Mouse (Mus musculus): ENCODE data around the gene Zscan2. TPM values are rescaled to one million over a fixed set of nuclear protein-coding genes. Genes with fewer than 3 reads are reported as not detected.

The Zscan2 gene
- total RNA-seq, 2 experiments from 2014 or later: 8.0 to 9.6 TPM

- no peak for DNase-seq
Observed at GRCm38 (mm10) chr7:80873038-80873437, 12.3 kb downstream of the Zscan2 start.

GRCm38 (mm10) chr7:80873631-80874030, 12.9 kb downstream of the Zscan2 start:
- intact Hi-C loops (cut with DNase I): no loop called here
- no peak for DNase-seq

More at GRCm38 (mm10) chr7:80873038-80873437, 12.3 kb downstream of the Zscan2 start:
- intact Hi-C loops (cut with DNase I): no loop called here

GRCm38 (mm10) chr7:80875727-80876126, 15.0 kb downstream of the Zscan2 start:
- no peak for DNase-seq
- intact Hi-C loops (cut with DNase I): no loop called here

- intact Hi-C loops (cut with DNase I): no loop called here
Observed at GRCm38 (mm10) chr7:80882830-80883505, 22.2 kb downstream of the Zscan2 start.

GRCm38 (mm10) chr7:80885666-80886065, 24.9 kb downstream of the Zscan2 start:
- intact Hi-C loops (cut with DNase I): loop anchor here (1.0 to 5.0 kb wide), 2 partner anchors 142 to 270 kb away; no protein-coding TSS in a partner anchor
- DNase-seq: no peak

More at GRCm38 (mm10) chr7:80882830-80883505, 22.2 kb downstream of the Zscan2 start:
- DNase-seq: peak; percentile 55 to 65

DNA sequence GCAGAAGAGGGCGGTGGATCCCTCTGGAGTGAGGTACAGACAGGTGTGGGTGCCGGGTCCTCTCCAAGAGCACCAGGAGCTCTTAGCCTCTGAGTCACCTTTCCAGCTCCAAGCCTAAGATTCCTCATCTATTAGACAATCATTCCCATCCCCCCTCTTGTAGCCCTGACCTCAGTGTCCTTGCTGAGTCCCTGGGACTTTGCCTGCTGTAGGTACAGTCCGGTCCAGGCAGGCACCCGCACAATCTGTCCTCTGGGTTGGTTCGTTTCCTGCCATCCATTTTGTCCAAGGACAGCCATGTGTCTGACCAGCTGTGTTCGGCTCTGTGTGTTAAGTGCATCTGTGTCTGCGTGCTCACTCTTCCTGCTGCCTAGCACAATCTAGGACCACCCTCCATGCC, 27.9 kb downstream of the Zscan2 start:
- intact Hi-C loops (cut with DNase I): loop anchor here (5.0 kb wide), 1 partner anchor 139 kb away; no protein-coding TSS in a partner anchor
- no peak for DNase-seq

DNA sequence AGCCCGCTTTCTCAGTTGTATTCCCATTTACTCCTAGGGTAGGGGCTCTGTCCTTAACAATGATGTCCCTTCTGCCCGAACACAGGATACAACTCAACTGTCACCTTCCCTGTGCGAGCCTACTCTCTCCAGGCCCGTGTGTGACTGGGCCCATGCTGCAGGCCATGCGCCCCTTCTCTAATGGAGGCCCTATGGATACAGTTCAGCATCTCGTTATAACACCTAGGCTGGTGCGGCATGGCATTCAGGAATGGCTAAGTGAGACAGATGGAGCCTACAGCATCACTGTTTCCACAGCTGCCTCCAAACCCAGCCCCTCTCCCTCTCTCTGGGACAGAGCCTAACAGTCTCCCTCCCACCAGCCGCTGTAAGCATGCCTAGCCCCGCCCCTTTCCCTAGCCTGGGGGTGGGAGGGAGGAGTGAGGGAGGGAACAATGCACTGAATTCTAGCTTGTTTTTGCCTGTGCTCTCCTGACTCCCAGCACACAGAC, 28.3 kb downstream of the Zscan2 start:
- DNase-seq: peak; percentile 66 to 77
- intact Hi-C loops (cut with DNase I): loop anchor here (5.0 kb wide), 1 partner anchor 138 kb away; no protein-coding TSS in a partner anchor

- peak; percentile 31 to 39 for DNase-seq
- intact Hi-C loops (cut with DNase I): loop anchor here (5.0 kb wide), 1 partner anchor 137 kb away; no protein-coding TSS in a partner anchor
Observed at GRCm38 (mm10) chr7:80889841-80890241, 29.1 kb downstream of the Zscan2 start.

- DNase-seq: no peak
- intact Hi-C loops (cut with DNase I): no loop called here
Observed at GRCm38 (mm10) chr7:80893086-80893752, 32.5 kb downstream of the Zscan2 start.

DNA sequence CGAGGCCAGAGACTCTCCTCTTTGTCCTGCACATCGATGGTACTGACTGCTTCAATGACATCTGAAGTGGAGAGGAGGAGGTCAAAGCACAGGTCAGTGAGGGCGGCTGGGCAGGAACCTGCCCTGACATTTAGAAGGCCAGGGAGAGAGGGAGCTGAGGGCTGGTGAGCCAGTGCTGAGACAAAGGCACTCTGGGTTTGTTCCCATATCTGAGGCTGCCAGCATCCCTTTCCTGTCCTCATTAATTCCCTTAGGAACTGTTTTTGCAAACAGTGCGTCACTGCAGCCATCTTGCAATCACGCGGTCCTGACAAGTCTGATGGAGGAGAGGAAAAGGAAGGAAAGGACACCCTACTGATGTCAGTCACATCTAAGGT, 33.0 kb downstream of the Zscan2 start:
- DNase-seq: peak; percentile 27 to 39
- intact Hi-C loops (cut with DNase I): no loop called here

- DNase-seq: no peak
- intact Hi-C loops (cut with DNase I): no loop called here
Observed at GRCm38 (mm10) chr7:80894196-80894595, 33.5 kb downstream of the Zscan2 start.

DNA sequence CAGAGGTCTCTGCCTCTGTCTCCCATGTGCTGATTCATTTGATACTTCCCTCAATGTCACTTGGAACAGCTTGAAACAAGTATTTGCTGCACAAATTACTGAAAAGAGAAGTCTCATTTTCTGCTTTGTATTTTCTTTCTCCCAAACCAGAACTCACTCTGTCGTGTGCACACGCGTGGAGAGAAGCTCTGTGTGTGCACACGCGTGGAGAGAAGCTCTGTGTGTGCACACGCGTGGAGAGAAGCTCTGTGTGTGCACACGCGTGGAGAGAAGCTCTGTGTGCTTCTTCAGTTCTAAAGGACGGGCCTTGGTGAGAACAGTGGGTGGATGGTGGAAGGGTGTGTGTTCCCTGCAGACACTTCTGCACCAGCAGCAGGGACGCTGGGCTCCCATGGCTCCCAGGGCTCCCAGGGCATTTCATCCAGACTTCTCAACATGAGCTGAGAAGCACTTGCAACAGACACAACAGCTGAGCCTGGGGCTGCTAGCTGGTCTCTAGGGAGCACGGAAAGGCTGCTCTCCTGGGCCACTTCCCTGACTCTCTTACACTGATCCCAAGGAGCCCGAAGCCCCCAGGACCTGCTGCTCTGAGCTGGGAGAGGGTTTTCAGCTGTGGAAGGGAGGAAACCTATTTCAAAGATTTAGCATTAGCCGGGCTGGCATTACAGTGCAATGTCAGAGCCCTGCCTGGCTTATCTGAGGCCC, 34.2 kb downstream of the Zscan2 start:
- no peak for DNase-seq
- intact Hi-C loops (cut with DNase I): no loop called here

DNA sequence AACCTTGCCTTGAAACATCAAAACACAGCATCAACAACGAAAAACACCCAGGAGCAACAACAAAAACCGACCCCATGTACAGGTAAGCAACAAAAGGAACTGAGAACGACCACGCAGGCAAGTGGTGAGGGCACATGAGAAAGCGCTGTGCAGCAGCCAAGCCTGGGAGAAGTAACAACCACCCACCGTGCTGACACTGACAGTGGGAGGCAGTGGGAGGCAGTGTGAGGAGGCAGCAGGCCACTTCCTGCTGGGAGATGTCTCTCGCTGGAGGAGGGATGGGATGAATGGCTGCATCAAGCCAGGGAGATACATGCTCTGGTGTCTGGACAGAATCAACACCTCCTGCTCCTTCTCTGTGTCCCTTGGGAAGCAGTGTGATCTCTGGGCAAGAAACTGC, 36.4 kb downstream of the Zscan2 start:
- no peak for DNase-seq
- intact Hi-C loops (cut with DNase I): no loop called here

GRCm38 (mm10) chr7:80897721-80898120, 37.0 kb downstream of the Zscan2 start:
- DNase-seq: no peak
- intact Hi-C loops (cut with DNase I): no loop called here

GRCm38 (mm10) chr7:80900944-80901501, 40.3 kb downstream of the Zscan2 start, which contains the start of gene Wdr73:
Gene Wdr73 (minus strand): TSS chr7:80901269.
- peak; percentile 93 to 94 for DNase-seq
- intact Hi-C loops (cut with DNase I): loop anchor here (5.0 kb wide), 1 partner anchor 91 kb away; the partner anchor contains the start of gene Zfp592

GRCm38 (mm10) chr7:80901541-80902274, 41.0 kb downstream of the Zscan2 start:
- intact Hi-C loops (cut with DNase I): loop anchor here (5.0 kb wide), 1 partner anchor 91 kb away; the partner anchor contains the start of gene Zfp592
- DNase-seq: peak; percentile 17 to 42

GRCm38 (mm10) chr7:80903625-80904422, 43.1 kb downstream of the Zscan2 start:
- intact Hi-C loops (cut with DNase I): loop anchor here (5.0 kb wide), 1 partner anchor 88 kb away; the partner anchor contains the start of gene Zfp592
- no peak for DNase-seq

- intact Hi-C loops (cut with DNase I): loop anchor here (5.0 kb wide), 1 partner anchor 87 kb away; the partner anchor contains the start of gene Zfp592
Observed at GRCm38 (mm10) chr7:80904921-80905515, 44.3 kb downstream of the Zscan2 start, which contains the start of gene Nmb. Gene Nmb (minus strand): TSS chr7:80905076.

More at GRCm38 (mm10) chr7:80904921-80905515, 44.3 kb downstream of the Zscan2 start, which contains the start of gene Nmb:
- DNase-seq: peak; percentile 69 to 81
